Mouse (Mus musculus) G1E (cell line): ENCODE measurements at regions not wholly inside any gene's neighbourhood (a gene's known extent, or its start where the extent isn't known, plus 50 kb on each side); places are given as distances from the start of the nearest gene placed in this dataset.

Experiments
- ATAC-seq: 2 replicates; pipeline ENCODE4 v1.8.0; 2016; ENCODE audit warnings: mild to moderate bottlenecking; ENCODE audit not compliant: insufficient number of reproducible peaks, poor library complexity, low FRiP score, severe bottlenecking; ENCODE audit errors: extremely low read depth
- DNase-seq: peaks from one replicate; pipeline ENCODE4 v3.0.0; 2012; ENCODE audit warnings: low spot score
- H3K27me3 ChIP-seq: 2 replicates; pipeline ENCODE4 v1.6.1; 2012; ENCODE audit warnings: mild to moderate bottlenecking, low read length, inconsistent platforms; ENCODE audit not compliant: insufficient read depth
- H3K36me3 ChIP-seq: replicated peaks from 2 replicates; pipeline ENCODE3; 2012; ENCODE audit warnings: mild to moderate bottlenecking, inconsistent platforms
- H3K4me1 ChIP-seq: 2 replicates; pipeline ENCODE4 v1.6.1; 2012; ENCODE audit warnings: low read depth, low read length, inconsistent platforms, mixed read lengths; ENCODE audit not compliant: insufficient read depth
- H3K4me3 ChIP-seq: 2 replicates; pipeline ENCODE4 v1.5.1; 2012; ENCODE audit warnings: low read depth, mild to moderate bottlenecking, inconsistent platforms, low read length, moderate library complexity, mixed read lengths
- H3K9me3 ChIP-seq: replicated peaks from 2 replicates; pipeline ENCODE4 v1.6.1; 2012; ENCODE audit warnings: inconsistent platforms
- CTCF ChIP-seq: IDR thresholded peaks from 2 replicates; pipeline ENCODE4 v1.5.1; 2012; ENCODE audit warnings: low read depth, low read length, inconsistent platforms, mixed read lengths
- GATA1 ChIP-seq: IDR thresholded peaks from 2 replicates; pipeline ENCODE4 v1.6.1; 2012; ENCODE audit warnings: borderline replicate concordance, low read length, inconsistent platforms, mixed read lengths
- GATA2 ChIP-seq: IDR thresholded peaks from 2 replicates; pipeline ENCODE4 v1.6.1; 2012; ENCODE audit warnings: low read depth, low read length, inconsistent platforms, borderline replicate concordance
- POLR2AphosphoS5 ChIP-seq: IDR thresholded peaks from 2 replicates; pipeline ENCODE4 v1.6.1; 2012; ENCODE audit warnings: low read depth, low read length, inconsistent platforms; ENCODE audit not compliant: insufficient replicate concordance
- TAL1 ChIP-seq: conservative IDR thresholded peaks from 2 replicates; pipeline ENCODE4 v1.6.1; 2012; ENCODE audit warnings: low read depth, low read length, inconsistent platforms, mixed read lengths

GRCm38 (mm10) chr3:21639576-21639975 lies 436.9 kb upstream of the Tbl1xr1 start:
- TF ChIP-seq TAL1 (no peak), CTCF (no peak), POLR2AphosphoS5 (no peak), GATA1 (no peak), GATA2 (no peak)
- no peak for DNase-seq
- no peak for ATAC-seq
- no peaks in the 10 kb centered on the region for H3K9me3 ChIP-seq
- no peaks in the 10 kb centered on the region for H3K36me3 ChIP-seq
- H3K4me3 ChIP-seq = no peak overlapping the region
- no peaks in the 10 kb centered on the region; the same call in 1 of the 2 replicates for H3K4me1 ChIP-seq
- no peaks in the 10 kb centered on the region for H3K27me3 ChIP-seq

- Histone ChIP-seq H3K4me3 (no peak overlapping the region), H3K36me3 (no peaks in the 10 kb centered on the region), H3K27me3 (no peaks in the 10 kb centered on the region), H3K4me1 (no peaks in the 10 kb centered on the region), H3K9me3 (no peaks in the 10 kb centered on the region)
- no peak for DNase-seq
- ATAC-seq = no peak
- TF ChIP-seq GATA2 = no peak
- no peak for TF ChIP-seq POLR2AphosphoS5
- no peak for TF ChIP-seq CTCF
- no peak for TF ChIP-seq GATA1
- TF ChIP-seq TAL1 = no peak
Observed at GRCm38 (mm10) chr3:21644086-21644485, 432.4 kb upstream of the Tbl1xr1 start.

GRCm38 (mm10) chr3:21645268-21645667 lies 431.2 kb upstream of the Tbl1xr1 start:
- DNase-seq = no peak
- Histone ChIP-seq H3K27me3 (no peaks in the 10 kb centered on the region), H3K4me1 (no peaks in the 10 kb centered on the region), H3K9me3 (no peaks in the 10 kb centered on the region), H3K36me3 (no peaks in the 10 kb centered on the region), H3K4me3 (no peak overlapping the region)
- no peak for ATAC-seq
- TF ChIP-seq TAL1 (no peak), CTCF (no peak)

GRCm38 (mm10) chr3:21649885-21650469 lies 426.5 kb upstream of the Tbl1xr1 start:
- H3K36me3 ChIP-seq = no peaks in the 10 kb centered on the region
- H3K4me1 ChIP-seq = no peaks in the 10 kb centered on the region
- DNase-seq = no peak
- 0 out of 2 replicates have a peak, but pooled peaks cover 3% of the 10 kb centered on the region for H3K27me3 ChIP-seq
- TF ChIP-seq TAL1 (no peak), POLR2AphosphoS5 (no peak), GATA2 (no peak), CTCF (no peak), GATA1 (no peak)
- ATAC-seq = no peak
- H3K9me3 ChIP-seq = no peaks in the 10 kb centered on the region
- H3K4me3 ChIP-seq = no peak overlapping the region

- no peaks in the 10 kb centered on the region for H3K9me3 ChIP-seq
- H3K4me1 ChIP-seq = no peaks in the 10 kb centered on the region
- no peak overlapping the region for H3K4me3 ChIP-seq
- no peak for ATAC-seq
- TF ChIP-seq GATA1 (no peak), TAL1 (no peak), POLR2AphosphoS5 (no peak), CTCF (no peak), GATA2 (no peak)
- no peaks in the 10 kb centered on the region for H3K36me3 ChIP-seq
- DNase-seq = no peak
- peaks cover 5% of the 10 kb centered on the region; the same call in 1 of the 2 replicates for H3K27me3 ChIP-seq
Observed at GRCm38 (mm10) chr3:21655301-21655700, 421.2 kb upstream of the Tbl1xr1 start.

- Histone ChIP-seq H3K9me3 (no peaks in the 10 kb centered on the region), H3K4me3 (no peak overlapping the region), H3K27me3 (no peaks in the 10 kb centered on the region), H3K4me1 (no peaks in the 10 kb centered on the region), H3K36me3 (no peaks in the 10 kb centered on the region)
- DNase-seq = no peak
- no peak for TF ChIP-seq POLR2AphosphoS5
- ATAC-seq = no peak
Observed at GRCm38 (mm10) chr3:21667349-21668143, 408.9 kb upstream of the Tbl1xr1 start.
